Mouse (Mus musculus) liver, adult 2 months (tissue): Measurements from ENCODE around the gene Crb1.

ENCODE experiments used
- CTCF ChIP-seq: fragments of 200-500 bp; IDR thresholded peaks from 2 replicates; pipeline ENCODE4 v1.5.1; 2011; ENCODE audit warnings: low read depth, low read length, control low read depth
- POLR2A ChIP-seq: fragments of 200-500 bp; IDR thresholded peaks from 2 replicates; pipeline ENCODE4 v1.6.1; 2011; ENCODE audit warnings: low read length, control low read depth; ENCODE audit not compliant: insufficient read depth; ENCODE audit errors: extremely low read depth

DNA sequence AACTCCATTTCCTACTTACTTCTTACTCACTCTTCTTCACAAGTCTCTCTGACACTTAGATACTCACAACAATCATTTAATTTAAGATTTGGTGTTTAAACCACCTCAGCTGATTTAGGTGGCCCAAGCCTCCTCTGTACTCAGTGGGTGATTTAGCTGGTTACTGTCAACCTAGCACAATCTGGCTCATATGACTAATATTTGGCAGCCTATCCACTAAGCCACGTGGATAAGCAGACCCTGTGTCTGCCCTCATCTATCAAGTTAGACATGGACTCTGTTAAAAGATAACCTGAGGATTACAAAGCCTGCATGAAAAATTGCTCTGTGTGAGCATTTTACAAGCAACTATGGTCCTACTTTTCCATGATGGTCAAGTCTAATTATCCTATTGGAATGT, 19.7 kb upstream of the Crb1 start:
- TF ChIP-seq CTCF, result no peak
- no peak for TF ChIP-seq POLR2A
